Mouse (Mus musculus) duodenum, adult 2 months (tissue): ENCODE data around the gene Ankrd37. TPM values are rescaled to one million over a fixed set of nuclear protein-coding genes. Genes with fewer than 3 reads are reported as not detected.

Experiments used
- polyA plus RNA-seq: library from polyadenylated mRNA; depleted of rRNA; stranded (reverse); fragments of >200 nt; gene quantifications from 2 replicates; pipeline ENCODE4 v1.2.3, GENCODE M21; 2012; ENCODE audit warnings: low replicate concordance; rRNA removed

The Ankrd37 gene
- 6.0 and 7.7 TPM in 2 replicates for polyA plus RNA-seq

DNA sequence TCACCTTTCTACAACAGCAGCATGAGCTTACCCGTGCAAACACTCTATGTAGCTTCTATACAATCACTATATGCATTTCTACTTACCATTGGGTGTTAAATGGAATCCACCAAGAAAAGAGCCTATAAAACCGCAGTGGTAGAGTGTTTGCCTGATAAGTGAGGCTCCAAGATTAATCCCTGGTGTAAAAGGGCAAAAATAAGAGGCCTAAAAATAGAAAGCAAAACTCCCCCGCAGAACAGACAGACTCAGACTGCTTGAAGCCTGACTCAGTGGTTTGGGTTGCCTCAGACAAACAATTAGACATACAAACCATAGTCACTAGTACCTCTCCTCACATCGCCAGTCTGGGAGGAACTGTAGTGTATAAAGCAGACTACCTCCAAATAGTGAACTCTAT lies at the start of gene Ankrd37:
TSS of gene Ankrd37 (minus strand) at position 112 of the 400 bp plus-strand sequence.

GRCm38 (mm10) chr8:45999138-45999783 lies 6.2 kb downstream of the Ankrd37 start, which contains the start of gene Lrp2bp:
TSS of gene Lrp2bp (plus strand) at chr8:45999303.

DNA sequence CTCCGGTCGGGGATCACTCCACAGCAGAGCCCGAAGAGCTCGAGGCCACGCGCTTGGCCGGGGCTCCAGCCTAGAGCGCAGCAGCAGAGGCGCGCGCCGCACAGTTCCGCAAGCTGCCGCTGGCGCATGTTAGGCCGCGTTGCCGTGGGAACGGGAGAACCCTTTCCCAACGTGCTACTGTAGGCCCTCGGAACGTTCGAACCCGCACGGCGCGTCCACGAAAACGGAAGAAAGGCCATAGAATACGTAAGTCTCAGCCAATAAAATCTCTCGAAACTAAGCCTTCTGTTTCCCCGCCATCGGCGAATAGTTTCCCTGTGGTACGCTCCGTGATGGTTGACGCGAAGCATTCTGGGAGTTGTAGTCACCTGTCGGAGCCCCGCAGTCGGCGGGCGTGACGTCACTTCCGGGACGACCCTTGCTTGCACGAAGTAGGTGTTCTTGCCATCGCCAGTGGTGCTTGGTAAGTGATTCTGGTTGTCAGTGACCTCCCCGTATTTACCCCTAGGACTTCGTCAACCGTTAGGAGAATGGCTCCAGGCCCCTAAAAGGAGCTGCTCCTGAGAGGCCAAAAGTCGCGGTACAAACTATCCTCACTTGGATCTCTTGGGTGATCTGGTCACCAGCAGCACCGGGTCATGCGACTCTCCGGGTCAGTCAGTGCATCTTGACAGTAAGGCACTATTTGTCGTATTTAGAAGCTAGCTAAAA lies 30.2 kb downstream of the Ankrd37 start, which contains the start of the genes 1700029J07Rik and Ufsp2:
TSS of gene 1700029J07Rik (minus strand) at position 127 of the 711 bp plus-strand sequence.
TSS of gene Ufsp2 (plus strand) at position 403 of the 711 bp plus-strand sequence.

Other genes with a start within 250 kb of the Ankrd37 start
- gene Pdlim3, start 120.2 kb downstream of the Ankrd37 start, polyA plus RNA-seq = 41.7 and 65.4 TPM in 2 replicates
- gene Ccdc110, start 71.1 kb downstream of the Ankrd37 start, polyA plus RNA-seq = 0.05 TPM in 1 of 2 replicates, not detected in the other
- 0.06 TPM in 1 of 2 replicates, not detected in the other for gene 1700029J07Rik, start 30.5 kb downstream of the Ankrd37 start, polyA plus RNA-seq
- 3.1 and 4.7 TPM in 2 replicates for gene Ufsp2, start 30.2 kb downstream of the Ankrd37 start, polyA plus RNA-seq
- gene Lrp2bp, start 6.4 kb downstream of the Ankrd37 start, polyA plus RNA-seq = 0.06 TPM in 1 of 2 replicates, not detected in the other
- 0.65 and 0.70 TPM in 2 replicates for gene Cfap97, start 146.1 kb upstream of the Ankrd37 start, polyA plus RNA-seq
- 4.5 and 8.5 TPM in 2 replicates for gene Snx25, start 146.5 kb upstream of the Ankrd37 start, polyA plus RNA-seq
- 71.3 and 78.1 TPM in 2 replicates for gene Slc25a4, start 205.6 kb upstream of the Ankrd37 start, polyA plus RNA-seq